Mouse (Mus musculus) heart, postnatal 0 days (tissue): Measurements from ENCODE around the gene Pnliprp2.

Source experiments
- CTCF ChIP-seq: IDR thresholded peaks from 2 replicates; pipeline ENCODE4 v1.5.1; 2016; ENCODE audit warnings: antibody characterized with exemption, control low read depth, low read depth
- EP300 ChIP-seq: IDR thresholded peaks from 2 replicates; pipeline ENCODE4 v1.6.1; 2016; ENCODE audit warnings: antibody characterized with exemption, low read depth

GRCm38 (mm10) chr19:58751504-58751903 is 8.0 kb upstream of the Pnliprp2 start:
- TF ChIP-seq CTCF (no peak), EP300 (no peak)
